Mouse (Mus musculus): ENCODE results near the gene Sh3gl3. TPM values are rescaled to one million over a fixed set of nuclear protein-coding genes. Genes with fewer than 3 reads are reported as not detected.

The Sh3gl3 gene
- total and polyA plus RNA-seq, 2 experiments, result not detected

DNA sequence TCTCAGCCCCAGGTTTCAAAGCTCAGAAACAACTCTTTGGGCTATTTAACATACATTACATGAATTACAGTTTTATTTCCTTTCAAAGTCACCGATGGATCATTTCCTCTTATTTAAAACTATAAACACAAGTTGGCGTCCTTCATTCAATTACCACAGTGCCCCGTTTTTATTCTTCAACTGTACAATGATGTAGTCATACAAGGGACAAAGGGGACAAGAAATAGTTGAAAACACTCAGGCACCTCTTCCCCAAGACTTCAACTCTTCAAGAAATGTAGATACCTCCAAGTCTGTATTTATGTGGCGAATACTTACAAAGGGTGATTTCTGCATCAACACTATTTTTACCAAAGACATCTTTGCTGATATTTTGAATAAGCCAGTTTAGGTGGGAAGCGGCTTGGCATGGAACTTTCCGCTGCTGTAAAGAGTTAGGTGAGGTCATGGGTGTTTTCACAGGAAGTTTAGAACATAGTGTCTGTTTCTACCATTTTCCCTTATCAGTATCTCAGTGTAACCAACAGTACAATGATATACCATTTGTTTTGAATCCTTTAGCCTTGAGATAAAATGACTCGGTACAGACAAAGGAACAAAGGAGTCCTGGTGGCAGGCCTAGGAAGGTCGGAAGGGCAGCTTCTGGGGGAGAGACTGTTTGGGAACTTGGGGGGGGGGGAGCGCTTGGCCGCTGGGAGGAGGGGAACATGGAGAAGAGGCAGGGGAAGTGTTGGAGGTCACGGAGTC lies 62.7 kb downstream of the Sh3gl3 start:
- Histone ChIP-seq H3K4me3 (ENCODE audit: insufficient read depth, low read depth, low read length) (no peak overlapping the region), H3K79me2 (ENCODE audit: control insufficient read depth, insufficient read depth, low read length) (no peaks in the 10 kb centered on the region), H3K9ac (ENCODE audit: low read depth, low read length) (no peak overlapping the region), H3K27me3 (ENCODE audit: control insufficient read depth, insufficient read depth, low read length) (no peaks in the 10 kb centered on the region), H3K36me3 (ENCODE audit: control insufficient read depth, insufficient read depth, low read length) (no peaks in the 10 kb centered on the region), H3K27ac (replicated peaks; ENCODE audit: insufficient read depth, low read depth, low read length) (no peak overlapping the region), H3K4me1 (ENCODE audit: control insufficient read depth, insufficient read depth, low read length) (no peaks in the 10 kb centered on the region)
- 54% methylated on average over 11 of the region's 11 CpGs for WGBS
- TF ChIP-seq POLR2A (IDR thresholded peaks at IDR 0.05; ENCODE audit: extremely low read depth, insufficient read depth, low read length) (no peak), CTCF (IDR thresholded peaks at IDR 0.05; ENCODE audit: low read depth, low read length) (no peak)
- DNase-seq (ENCODE audit: extremely low read depth, low read depth, low spot score), result no peak

DNA sequence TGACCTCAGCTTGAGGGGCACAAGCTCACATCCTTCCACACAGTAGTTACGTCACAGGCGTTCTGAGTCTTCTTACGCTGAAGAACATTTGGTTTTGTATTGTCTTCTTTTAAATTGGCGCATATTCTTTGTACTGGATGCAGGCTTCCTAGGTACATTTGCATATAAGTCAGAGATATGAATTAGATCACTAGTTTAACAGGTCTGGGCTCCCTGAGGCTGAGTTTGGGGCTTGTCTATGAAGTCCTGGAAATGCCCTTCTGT lies 63.2 kb downstream of the Sh3gl3 start:
- TF ChIP-seq POLR2A (IDR thresholded peaks at IDR 0.05; ENCODE audit: extremely low read depth, insufficient read depth, low read length), result no peak
- TF ChIP-seq CTCF (IDR thresholded peaks at IDR 0.05; ENCODE audit: low read depth, low read length), result no peak
- Histone ChIP-seq H3K9ac (ENCODE audit: low read depth, low read length) (no peak overlapping the region), H3K4me1 (ENCODE audit: control insufficient read depth, insufficient read depth, low read length) (no peaks in the 10 kb centered on the region), H3K79me2 (ENCODE audit: control insufficient read depth, insufficient read depth, low read length) (no peaks in the 10 kb centered on the region), H3K4me3 (ENCODE audit: insufficient read depth, low read depth, low read length) (no peak overlapping the region), H3K27ac (replicated peaks; ENCODE audit: insufficient read depth, low read depth, low read length) (no peak overlapping the region), H3K36me3 (ENCODE audit: control insufficient read depth, insufficient read depth, low read length) (no peaks in the 10 kb centered on the region), H3K27me3 (ENCODE audit: control insufficient read depth, insufficient read depth, low read length) (no peaks in the 10 kb centered on the region)
- 79% methylated on average over 4 of the region's 4 CpGs for WGBS
- no peak for DNase-seq (ENCODE audit: extremely low read depth, low read depth, low spot score)

DNA sequence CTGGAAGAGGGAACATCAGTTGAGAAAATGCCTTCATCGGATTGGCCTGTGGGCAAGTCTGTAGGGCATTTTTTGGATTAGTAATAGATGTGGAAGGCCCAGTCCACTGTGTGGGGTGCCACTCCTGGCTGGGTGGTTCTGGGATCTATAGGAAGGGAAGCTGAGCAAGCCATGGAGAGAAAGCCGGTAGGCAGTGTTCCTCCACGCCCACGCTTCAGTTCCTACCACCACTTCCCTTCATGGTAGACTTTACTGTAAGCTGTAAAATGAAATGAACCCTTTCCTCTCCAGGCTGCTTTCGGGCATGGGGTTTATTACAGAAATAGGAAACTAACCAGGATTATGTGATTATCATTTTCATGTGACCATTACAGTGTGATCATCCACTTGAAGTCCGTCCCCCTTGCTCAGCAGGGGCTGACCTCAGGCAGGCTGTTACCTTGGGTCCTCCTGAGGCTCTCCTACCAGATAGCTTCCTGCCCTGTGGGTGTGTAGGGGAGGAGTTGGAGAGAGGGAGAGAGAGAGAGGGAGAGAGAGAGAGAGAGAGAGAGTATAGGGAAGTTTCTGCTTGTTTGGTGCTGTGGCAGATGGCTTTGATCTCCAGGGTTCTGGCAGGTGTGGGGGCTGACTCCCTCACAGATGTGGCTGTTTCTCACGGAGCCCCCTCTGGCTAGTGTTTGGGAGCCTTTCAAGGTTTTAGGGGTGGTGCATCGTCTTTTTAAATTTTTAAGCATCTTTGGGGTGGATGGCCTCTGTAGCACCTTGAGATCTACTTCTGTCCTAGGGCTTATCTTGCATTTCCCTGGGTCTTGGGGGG lies 67.0 kb downstream of the Sh3gl3 start:
- WGBS, result 69% methylated on average over 8 of the region's 8 CpGs
- TF ChIP-seq CTCF (IDR thresholded peaks at IDR 0.05; ENCODE audit: low read depth, low read length) (no peak), POLR2A (IDR thresholded peaks at IDR 0.05; ENCODE audit: extremely low read depth, insufficient read depth, low read length) (no peak)
- Histone ChIP-seq H3K4me3 (ENCODE audit: insufficient read depth, low read depth, low read length) (no peak overlapping the region), H3K36me3 (ENCODE audit: control insufficient read depth, insufficient read depth, low read length) (no peaks in the 10 kb centered on the region), H3K9ac (ENCODE audit: low read depth, low read length) (no peak overlapping the region), H3K79me2 (ENCODE audit: control insufficient read depth, insufficient read depth, low read length) (no peaks in the 10 kb centered on the region), H3K27me3 (ENCODE audit: control insufficient read depth, insufficient read depth, low read length) (no peaks in the 10 kb centered on the region), H3K27ac (replicated peaks; ENCODE audit: insufficient read depth, low read depth, low read length) (no peak overlapping the region), H3K4me1 (ENCODE audit: control insufficient read depth, insufficient read depth, low read length) (no peaks in the 10 kb centered on the region)
- DNase-seq (ENCODE audit: extremely low read depth, low read depth, low spot score), result no peak

DNA sequence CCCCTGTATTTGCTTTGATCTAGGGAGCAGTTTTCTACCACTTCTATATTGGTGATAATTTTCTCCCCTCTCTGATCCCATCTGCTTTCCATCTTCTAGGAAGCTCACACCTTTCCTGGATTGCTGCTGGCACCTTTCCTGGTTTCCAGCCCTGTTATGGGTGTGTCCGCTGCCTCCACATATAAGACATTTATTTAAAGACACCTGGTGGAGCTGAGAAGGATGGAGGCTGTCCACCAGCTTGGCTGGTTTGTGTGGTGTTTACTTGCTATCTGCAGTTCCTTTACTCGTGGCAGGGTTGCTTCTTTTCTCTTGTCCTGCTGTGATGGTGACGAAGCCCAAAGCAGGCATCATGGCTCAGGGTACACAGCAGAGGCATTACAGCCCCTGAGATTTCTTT lies 71.1 kb downstream of the Sh3gl3 start:
- Histone ChIP-seq H3K79me2 (ENCODE audit: control insufficient read depth, insufficient read depth, low read length) (no peaks in the 10 kb centered on the region), H3K36me3 (ENCODE audit: control insufficient read depth, insufficient read depth, low read length) (no peaks in the 10 kb centered on the region), H3K4me3 (ENCODE audit: insufficient read depth, low read depth, low read length) (no peak overlapping the region), H3K27ac (replicated peaks; ENCODE audit: insufficient read depth, low read depth, low read length) (no peak overlapping the region), H3K27me3 (ENCODE audit: control insufficient read depth, insufficient read depth, low read length) (no peaks in the 10 kb centered on the region), H3K4me1 (ENCODE audit: control insufficient read depth, insufficient read depth, low read length) (no peaks in the 10 kb centered on the region), H3K9ac (ENCODE audit: low read depth, low read length) (no peak overlapping the region)
- WGBS, result 65% methylated on average over 3 of the region's 3 CpGs
- no peak for DNase-seq (ENCODE audit: extremely low read depth, low read depth, low spot score)
- no peak for TF ChIP-seq CTCF (IDR thresholded peaks at IDR 0.05; ENCODE audit: low read depth, low read length)
- TF ChIP-seq POLR2A (IDR thresholded peaks at IDR 0.05; ENCODE audit: extremely low read depth, insufficient read depth, low read length), result no peak

DNA sequence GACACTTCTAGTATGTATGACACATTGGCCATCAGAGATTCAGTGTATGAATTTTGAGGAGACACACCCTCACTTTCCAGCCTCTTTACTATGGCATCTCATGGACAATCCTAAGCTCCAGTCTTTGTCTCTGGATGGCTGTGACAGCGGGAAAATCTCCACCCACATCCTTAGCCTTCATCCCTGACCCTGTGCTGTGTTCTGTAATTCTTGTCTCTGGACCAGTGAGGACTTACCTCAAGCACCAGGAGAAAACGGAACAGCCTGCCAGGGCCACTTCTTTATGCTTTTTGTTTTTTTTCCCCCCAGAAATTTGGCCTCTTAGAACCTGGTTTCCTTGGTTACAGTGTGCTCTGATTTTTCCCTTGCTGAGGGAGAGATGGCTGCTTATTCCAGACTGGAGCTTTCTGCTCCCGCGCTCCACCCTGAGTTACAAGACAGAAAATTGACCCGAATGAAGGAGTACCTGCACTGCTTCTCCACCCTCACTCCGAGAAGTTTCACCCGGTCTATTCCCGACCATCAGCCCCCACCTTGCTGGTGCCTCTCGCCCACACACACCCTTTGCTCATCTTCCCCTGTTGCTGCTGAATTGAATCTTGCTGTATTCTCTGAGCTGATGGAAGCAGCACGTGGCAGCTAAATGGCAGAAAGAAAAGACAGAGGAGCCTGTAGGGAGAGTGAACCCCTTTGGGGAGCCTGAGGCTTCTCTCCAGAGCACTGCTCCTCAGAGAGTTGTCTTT lies 75.5 kb downstream of the Sh3gl3 start:
- H3K79me2 ChIP-seq (ENCODE audit: control insufficient read depth, insufficient read depth, low read length), result no peaks in the 10 kb centered on the region
- H3K27me3 ChIP-seq (ENCODE audit: control insufficient read depth, insufficient read depth, low read length), result no peaks in the 10 kb centered on the region
- no peak overlapping the region for H3K27ac ChIP-seq (replicated peaks; ENCODE audit: insufficient read depth, low read depth, low read length)
- H3K4me1 ChIP-seq (ENCODE audit: control insufficient read depth, insufficient read depth, low read length), result no peaks in the 10 kb centered on the region
- no peak for DNase-seq (ENCODE audit: extremely low read depth, low read depth, low spot score)
- no peak for TF ChIP-seq CTCF (IDR thresholded peaks at IDR 0.05; ENCODE audit: low read depth, low read length)
- TF ChIP-seq POLR2A (IDR thresholded peaks at IDR 0.05; ENCODE audit: extremely low read depth, insufficient read depth, low read length), result no peak
- no peaks in the 10 kb centered on the region for H3K36me3 ChIP-seq (ENCODE audit: control insufficient read depth, insufficient read depth, low read length)
- no peak overlapping the region for H3K9ac ChIP-seq (ENCODE audit: low read depth, low read length)
- H3K4me3 ChIP-seq (ENCODE audit: insufficient read depth, low read depth, low read length), result no peak overlapping the region
- 74% methylated on average over 10 of the region's 10 CpGs for WGBS

Data from liver, adult 2 months (tissue).